Mouse (Mus musculus) heart, adult 18-20 months (tissue): Measurements from ENCODE around the gene Gm44503. TPM values are rescaled to one million over a fixed set of nuclear protein-coding genes. Genes with fewer than 3 reads are reported as not detected.

ENCODE experiments used
- DNase-seq, 2 experiments: peaks; one replicate each; pipeline ENCODE4 v3.0.0; 2021 to 2022; ENCODE audit warnings: mixed read lengths in 1 of 2
- total RNA-seq, 2 experiments: library from RNA; stranded (reverse); gene quantifications; 2 replicates each; pipeline ENCODE4 v1.2.3; 2021

Gm44503 gene
- total RNA-seq, 2 experiments from 2014 or later = not detected

- DNase-seq = no peak
Measured at GRCm38 (mm10) chr9:72972984-72973383, 14.3 kb downstream of the Gm44503 start.

GRCm38 (mm10) chr9:72974734-72975133 lies 16.1 kb downstream of the Gm44503 start:
- no peak for DNase-seq

- DNase-seq = no peak
Measured at GRCm38 (mm10) chr9:72975242-72975641, 16.6 kb downstream of the Gm44503 start.

GRCm38 (mm10) chr9:72983066-72983465 lies 24.4 kb downstream of the Gm44503 start:
- no peak for DNase-seq

- peak; percentile 95 to 98 for DNase-seq
Measured at GRCm38 (mm10) chr9:72985250-72986220, 26.9 kb downstream of the Gm44503 start, which contains the start of the genes Ccpg1os and Ccpg1. Ccpg1os (minus strand) TSS chr9:72985382. Ccpg1 (plus strand) TSS chr9:72985429.

GRCm38 (mm10) chr9:72987703-72988102 lies 29.1 kb downstream of the Gm44503 start:
- DNase-seq = no peak

GRCm38 (mm10) chr9:72988706-72989105 lies 30.1 kb downstream of the Gm44503 start:
- DNase-seq = no peak

- no peak for DNase-seq
Measured at GRCm38 (mm10) chr9:72991420-72991819, 32.8 kb downstream of the Gm44503 start.

GRCm38 (mm10) chr9:72992576-72992975 lies 33.9 kb downstream of the Gm44503 start:
- DNase-seq = no peak

GRCm38 (mm10) chr9:72996167-72996566 lies 37.5 kb downstream of the Gm44503 start:
- no peak for DNase-seq

- no peak for DNase-seq
Measured at GRCm38 (mm10) chr9:72996806-72997205, 38.2 kb downstream of the Gm44503 start.

GRCm38 (mm10) chr9:73000487-73000886 lies 41.8 kb downstream of the Gm44503 start:
- DNase-seq = no peak

- DNase-seq = no peak
Measured at GRCm38 (mm10) chr9:73001314-73002011, 42.8 kb downstream of the Gm44503 start.

GRCm38 (mm10) chr9:73002177-73002576 lies 43.5 kb downstream of the Gm44503 start:
- DNase-seq = no peak

GRCm38 (mm10) chr9:73004076-73004475 lies 45.4 kb downstream of the Gm44503 start:
- DNase-seq = no peak

GRCm38 (mm10) chr9:73005106-73005505 lies 46.5 kb downstream of the Gm44503 start:
- DNase-seq = no peak

GRCm38 (mm10) chr9:73006175-73006574 lies 47.5 kb downstream of the Gm44503 start:
- no peak for DNase-seq

- no peak for DNase-seq
Measured at GRCm38 (mm10) chr9:73008384-73008783, 49.7 kb downstream of the Gm44503 start.

GRCm38 (mm10) chr9:73012629-73013028 lies 54.0 kb downstream of the Gm44503 start:
- DNase-seq = no peak

GRCm38 (mm10) chr9:73014724-73015123 lies 56.1 kb downstream of the Gm44503 start:
- no peak for DNase-seq

GRCm38 (mm10) chr9:73019841-73020240 lies 61.2 kb downstream of the Gm44503 start:
- DNase-seq = no peak

- no peak for DNase-seq
Measured at GRCm38 (mm10) chr9:73020566-73021097, 62.0 kb downstream of the Gm44503 start.
